Mouse (Mus musculus): ENCODE measurements around the gene Cd300ld3.

- TF ChIP-seq GATA1 (IDR thresholded peaks at IDR 0.05; ENCODE audit: low read length), result no peak
- no peak for TF ChIP-seq TAL1 (IDR thresholded peaks at IDR 0.05; ENCODE audit: low read length)
Observed at GRCm38 (mm10) chr11:115078680-115079079, 30.5 kb upstream of the Cd300ld3 start.
